8 mouse cellular contexts compared by ENCODE assay signal in genomic region chr1:163928846-163929245, GRCm38 (mm10). TPM values are rescaled to one million over a fixed set of nuclear protein-coding genes. Genes with fewer than 3 reads are reported as not detected.
DNase-seq lines count a peak whose midpoint lies in the region; ATAC-seq and TF ChIP-seq lines count a peak whose summit lies in the region.

Gene Scyl3 (plus strand): TSS chr1:163929100.

- no peaks in the 10 kb centered on the region for H3K9me3 ChIP-seq in forebrain, embryonic 16.5 days (ENCODE audit: control insufficient read depth, low read length)
- H3K9me3 ChIP-seq in neural tube, embryonic 13.5 days: no peaks in the 10 kb centered on the region

- no peaks in the 10 kb centered on the region for H3K27me3 ChIP-seq in forebrain, embryonic 16.5 days (replicated peaks; ENCODE audit: control insufficient read depth, insufficient read depth, low read length)
- H3K27me3 ChIP-seq in neural tube, embryonic 13.5 days: no peaks in the 10 kb centered on the region

- H3K4me1 ChIP-seq in forebrain, embryonic 16.5 days (replicated peaks; ENCODE audit: control insufficient read depth, insufficient read depth, low read length): peaks cover 14% of the 10 kb centered on the region
- peaks cover 24% of the 10 kb centered on the region for H3K4me1 ChIP-seq in neural tube, embryonic 13.5 days (replicated peaks)

- H3K36me3 ChIP-seq in forebrain, embryonic 16.5 days (ENCODE audit: control insufficient read depth, insufficient read depth): no peaks in the 10 kb centered on the region
- peaks cover 7% of the 10 kb centered on the region for H3K36me3 ChIP-seq in neural tube, embryonic 13.5 days

- ATAC-seq in forebrain, embryonic 16.5 days: no peak
- no peak for ATAC-seq in neural tube, embryonic 13.5 days (ENCODE audit: low read depth)

- peak within 1 kb of the TSS; percentile 97 for H3K9ac ChIP-seq in forebrain, embryonic 16.5 days (replicated peaks; ENCODE audit: low read depth, low read length)
- H3K9ac ChIP-seq in neural tube, embryonic 13.5 days: peak within 1 kb of the TSS; percentile 94

- no peak for DNase-seq in left cerebral cortex, adult 2 months (ENCODE audit: extremely low spot score in 1 of 2, low spot score in 2 of 2)
- DNase-seq in left cerebral cortex, adult 11 months (ENCODE audit: low spot score): no peak
- no peak for DNase-seq in adrenal gland, postnatal 14 days
- DNase-seq in left cerebral cortex, postnatal 4 days: no peak
- no peak for DNase-seq in kidney, adult 8-10 months
- no peak for DNase-seq in thymus, postnatal 25 days

- TF ChIP-seq CTCF in left cerebral cortex, adult 2 months (IDR thresholded peaks at IDR 0.05): no peak

- peak within 1 kb of the TSS; percentile 95 for H3K27ac ChIP-seq in left cerebral cortex, adult 2 months
- H3K27ac ChIP-seq in forebrain, embryonic 16.5 days (ENCODE audit: low read length): peak within 1 kb of the TSS; percentile 86
- H3K27ac ChIP-seq in neural tube, embryonic 13.5 days (replicated peaks): peak within 1 kb of the TSS; percentile 92

- peak within 1 kb of the TSS; percentile 89 for H3K4me3 ChIP-seq in left cerebral cortex, adult 2 months
- peak within 1 kb of the TSS; percentile 69 for H3K4me3 ChIP-seq in forebrain, embryonic 16.5 days (replicated peaks; ENCODE audit: low read length)
- H3K4me3 ChIP-seq in neural tube, embryonic 13.5 days: peak within 1 kb of the TSS; percentile 97

- peak within 1 kb of the TSS; percentile 93 for H3K4me2 ChIP-seq in forebrain, embryonic 16.5 days (ENCODE audit: low read length)
- peak within 1 kb of the TSS; percentile 88 for H3K4me2 ChIP-seq in neural tube, embryonic 13.5 days

- intact Hi-C loops in left cerebral cortex, adult 2 months (cut with DNase I): loop anchor here (2.0 kb wide), 1 partner anchor 66 kb away; the partner anchor contains the start of genes BC055324 and Mettl18
- intact Hi-C loops in left cerebral cortex, postnatal 4 days (cut with DNase I): no loop called here

- WGBS in forebrain, embryonic 16.5 days: 72% methylated on average over 7 of the region's 7 CpGs
- WGBS in neural tube, embryonic 13.5 days: 75% methylated on average over 7 of the region's 7 CpGs

RNA-seq across cellular contexts. Expression of gene Scyl3, which starts in this region (rescaled TPM):
- total RNA-seq in left cerebral cortex, adult 2 months (2021): 10 to 100 TPM; 18.9 to 26.0 TPM
- total RNA-seq in adrenal gland, postnatal 14 days (2021): 17.2 and 21.4 TPM in 2 replicates
- polyA plus RNA-seq in forebrain, embryonic 16.5 days (2015; fragmentation: Nextera tagmentation; extraction: Ambion mirVana): 19.2 and 20.7 TPM in 2 replicates
- 10 to 100 TPM; 22.2 to 23.3 TPM for total RNA-seq in left cerebral cortex, postnatal 4 days (2021)
- 15.5 and 17.1 TPM in 2 replicates for polyA plus RNA-seq in neural tube, embryonic 13.5 days (2015; fragmentation: Nextera tagmentation; extraction: Ambion mirVana)
